Mouse (Mus musculus): ENCODE data around the gene Fbxo36. TPM values are rescaled to one million over a fixed set of nuclear protein-coding genes. Genes with fewer than 3 reads are reported as not detected.
A peak's percentile ranks its signal among the peaks of the same experiment; 100 is the strongest.

Gene Fbxo36
- polyA plus RNA-seq, 1 experiment from 2014 or later: 8.4 TPM

DNA sequence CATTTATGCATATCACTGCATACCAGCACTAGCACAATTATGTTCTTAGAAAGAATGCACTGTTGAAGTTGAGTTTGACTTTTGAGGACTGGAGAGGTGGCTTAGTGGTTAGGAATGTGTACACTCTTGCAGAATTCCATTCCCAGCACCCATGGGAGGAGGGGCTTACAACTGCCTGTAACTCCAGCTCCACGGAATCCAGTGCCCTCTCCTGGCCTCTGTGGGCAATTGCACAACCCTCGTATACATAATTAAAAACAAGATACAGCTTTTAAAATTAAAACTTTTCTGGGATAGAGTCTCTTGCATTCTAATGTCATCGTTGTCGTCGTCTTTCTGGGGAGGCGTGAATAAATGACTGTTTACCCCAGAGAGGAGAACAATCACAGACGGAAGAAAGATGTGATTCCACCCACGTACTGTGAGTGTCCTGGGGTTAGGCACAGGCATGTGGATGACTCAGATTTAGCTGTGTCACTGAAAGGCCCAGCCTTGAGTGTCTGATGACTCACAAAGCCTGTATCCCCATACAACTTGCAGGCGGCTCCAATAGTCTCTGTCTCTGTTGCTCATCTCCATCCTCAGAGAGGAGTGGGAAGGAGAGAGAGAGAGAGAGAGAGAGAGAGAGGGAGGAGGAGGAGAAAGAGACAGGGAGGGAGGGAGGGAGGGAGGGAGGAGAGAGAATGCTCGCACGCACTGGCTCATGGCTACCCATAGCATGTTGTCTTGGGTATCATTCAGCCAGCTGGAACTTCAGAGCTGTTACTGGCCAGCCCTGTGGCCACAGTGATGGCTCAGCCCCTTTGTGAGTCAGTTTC, 41.8 kb downstream of the Fbxo36 start:
- no peaks in the 10 kb centered on the region for H3K9me3 ChIP-seq

DNA sequence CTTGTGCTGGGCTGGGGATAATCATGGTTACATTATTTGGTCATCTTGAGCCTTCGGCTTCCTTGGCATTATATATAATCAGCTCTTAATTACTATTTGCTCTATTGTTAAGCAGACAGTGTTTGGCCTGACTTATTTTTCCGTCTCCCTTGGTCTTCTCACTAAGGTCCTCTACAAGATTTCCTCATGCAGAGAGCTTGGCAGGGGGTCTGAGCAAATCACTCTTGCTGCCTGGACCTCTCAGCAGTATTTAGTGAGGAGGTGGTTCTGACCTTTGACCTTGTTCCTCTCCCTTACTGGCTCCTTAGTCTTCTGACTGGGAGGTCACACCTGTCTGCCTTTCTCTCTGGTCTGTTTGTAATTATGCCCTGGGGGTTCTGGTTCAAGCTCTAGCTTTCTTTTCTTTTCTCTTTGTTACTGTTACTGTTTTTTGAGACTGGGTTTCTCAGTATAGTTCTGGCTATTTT, 42.5 kb downstream of the Fbxo36 start:
- H3K27ac ChIP-seq (replicated peaks): no peak overlapping the region
- WGBS: 40% methylated on average over 2 of the region's 2 CpGs
- no peaks in the 10 kb centered on the region for H3K4me1 ChIP-seq (replicated peaks)
- no peak overlapping the region for H3K9ac ChIP-seq
- ATAC-seq (ENCODE audit: low FRiP score, low read depth): no peak
- no peaks in the 10 kb centered on the region for H3K36me3 ChIP-seq
- no peaks in the 10 kb centered on the region for H3K27me3 ChIP-seq
- H3K4me3 ChIP-seq: no peak overlapping the region
- no peak overlapping the region for H3K4me2 ChIP-seq
- H3K9me3 ChIP-seq: no peaks in the 10 kb centered on the region

More for the DNA sequence above, 41.8 kb downstream of the Fbxo36 start:
- WGBS: 62% methylated on average over 11 of the region's 11 CpGs
- Histone ChIP-seq H3K27me3 (no peaks in the 10 kb centered on the region), H3K4me3 (no peak overlapping the region), H3K9ac (no peak overlapping the region), H3K27ac (replicated peaks) (no peak overlapping the region), H3K4me2 (no peak overlapping the region), H3K36me3 (no peaks in the 10 kb centered on the region), H3K4me1 (replicated peaks) (no peaks in the 10 kb centered on the region)
- no peak for ATAC-seq (ENCODE audit: low FRiP score, low read depth)

DNA sequence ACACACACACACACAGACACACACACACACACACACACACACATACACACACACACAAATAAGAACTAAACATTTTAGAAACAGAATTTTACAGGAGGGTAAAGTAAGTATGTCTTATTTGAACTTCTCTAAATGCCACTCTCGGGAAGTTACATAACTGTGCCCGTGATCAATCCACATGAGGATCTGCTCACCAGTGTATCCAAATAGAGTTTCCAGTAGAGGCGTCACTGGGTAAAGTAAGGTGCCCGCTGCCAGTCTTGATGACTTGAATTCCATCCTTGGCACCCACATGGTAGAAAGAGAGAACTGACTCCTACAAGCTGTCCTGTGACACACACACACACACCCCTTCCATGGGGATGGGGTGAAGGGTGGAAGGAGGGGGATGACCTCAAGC, 43.3 kb downstream of the Fbxo36 start:
- no peaks in the 10 kb centered on the region for H3K27me3 ChIP-seq
- H3K9me3 ChIP-seq: no peaks in the 10 kb centered on the region

DNA sequence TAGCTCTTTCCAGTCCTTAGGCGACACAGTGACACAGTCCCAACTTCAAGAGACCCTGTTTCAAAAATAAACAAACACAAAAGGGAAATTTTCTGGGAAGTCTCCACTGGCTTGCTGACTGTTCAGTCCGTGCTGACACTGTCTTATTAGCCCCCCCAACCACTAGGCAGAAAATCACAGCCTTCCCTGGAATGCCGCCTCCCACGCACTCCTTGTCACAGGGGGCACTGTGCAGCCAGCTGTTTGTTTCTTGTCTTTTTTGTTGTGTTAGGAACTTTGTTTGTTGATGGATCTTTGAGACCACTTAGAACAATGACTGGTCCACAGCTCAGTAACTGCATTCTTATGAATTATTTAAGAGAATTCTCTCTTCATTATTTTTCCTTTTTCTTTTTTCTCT, 44.2 kb downstream of the Fbxo36 start:
- no peaks in the 10 kb centered on the region for H3K4me1 ChIP-seq (replicated peaks)
- no peak overlapping the region for H3K4me2 ChIP-seq
- H3K9me3 ChIP-seq: no peaks in the 10 kb centered on the region
- ATAC-seq (ENCODE audit: low FRiP score, low read depth): no peak
- 70% methylated on average over 4 of the region's 4 CpGs for WGBS
- no peak overlapping the region for H3K27ac ChIP-seq (replicated peaks)
- no peaks in the 10 kb centered on the region for H3K27me3 ChIP-seq
- no peak overlapping the region for H3K4me3 ChIP-seq
- no peaks in the 10 kb centered on the region for H3K36me3 ChIP-seq
- H3K9ac ChIP-seq: no peak overlapping the region

More for the DNA sequence above, 43.3 kb downstream of the Fbxo36 start:
- 97% methylated on average over 4 of the region's 4 CpGs for WGBS
- Histone ChIP-seq H3K4me3 (no peak overlapping the region), H3K4me2 (no peak overlapping the region), H3K4me1 (replicated peaks) (no peaks in the 10 kb centered on the region), H3K9ac (no peak overlapping the region), H3K27ac (replicated peaks) (no peak overlapping the region), H3K36me3 (no peaks in the 10 kb centered on the region)
- no peak for ATAC-seq (ENCODE audit: low FRiP score, low read depth)

DNA sequence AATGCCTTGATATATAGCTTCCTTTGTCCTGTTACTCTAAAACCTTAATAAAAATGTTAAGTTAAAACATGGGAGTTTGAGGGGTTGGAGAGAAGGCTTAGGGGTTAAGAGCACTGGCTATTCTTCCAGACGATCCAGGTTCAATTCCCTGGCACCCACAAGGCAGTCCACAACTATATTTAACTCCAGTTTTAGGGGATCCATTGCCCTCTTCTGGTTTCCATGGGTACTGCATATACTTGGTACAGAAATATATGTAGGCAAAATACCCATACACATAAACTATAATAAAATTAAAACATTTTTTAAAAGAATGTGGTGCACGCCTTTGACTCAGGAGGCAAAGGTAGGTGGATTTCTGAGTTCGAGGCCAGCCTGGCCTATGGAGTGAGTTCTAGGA, 45.5 kb downstream of the Fbxo36 start:
- WGBS: 81% methylated on average over 3 of the region's 3 CpGs

DNA sequence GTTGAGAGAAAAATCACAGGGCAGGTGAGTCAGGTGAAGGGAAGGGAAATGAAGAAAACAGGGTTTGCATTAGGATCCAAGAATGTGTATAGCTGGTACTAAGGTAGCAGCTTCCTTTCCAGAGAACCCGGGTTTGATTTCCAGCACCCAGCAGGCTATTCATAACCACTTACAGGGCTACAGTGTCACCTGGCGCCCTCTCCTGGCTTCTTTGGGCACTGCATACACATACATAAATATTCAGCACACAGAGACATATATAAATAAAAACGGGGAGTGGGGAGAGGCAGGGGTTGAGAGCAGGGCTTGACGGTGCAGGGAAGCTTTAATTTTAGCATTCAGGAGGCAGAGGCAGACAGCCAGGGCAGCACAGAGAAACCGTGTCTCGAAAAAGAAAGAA, 46.3 kb downstream of the Fbxo36 start:
- no peak for ATAC-seq (ENCODE audit: low FRiP score, low read depth)
- peaks cover 8% of the 10 kb centered on the region for H3K4me1 ChIP-seq (replicated peaks)
- no peaks in the 10 kb centered on the region for H3K9me3 ChIP-seq
- H3K4me3 ChIP-seq: no peak overlapping the region
- no peak overlapping the region for H3K27ac ChIP-seq (replicated peaks)
- WGBS: 89% methylated on average over 6 of the region's 6 CpGs
- H3K36me3 ChIP-seq: no peaks in the 10 kb centered on the region
- H3K27me3 ChIP-seq: no peaks in the 10 kb centered on the region
- no peak overlapping the region for H3K4me2 ChIP-seq
- no peak overlapping the region for H3K9ac ChIP-seq

More for the DNA sequence above, 45.5 kb downstream of the Fbxo36 start:
- Histone ChIP-seq H3K9me3 (no peaks in the 10 kb centered on the region), H3K27me3 (no peaks in the 10 kb centered on the region), H3K27ac (replicated peaks) (no peak overlapping the region), H3K4me3 (no peak overlapping the region), H3K4me2 (no peak overlapping the region), H3K36me3 (no peaks in the 10 kb centered on the region), H3K9ac (no peak overlapping the region), H3K4me1 (replicated peaks) (peaks cover 6% of the 10 kb centered on the region)
- no peak for ATAC-seq (ENCODE audit: low FRiP score, low read depth)

DNA sequence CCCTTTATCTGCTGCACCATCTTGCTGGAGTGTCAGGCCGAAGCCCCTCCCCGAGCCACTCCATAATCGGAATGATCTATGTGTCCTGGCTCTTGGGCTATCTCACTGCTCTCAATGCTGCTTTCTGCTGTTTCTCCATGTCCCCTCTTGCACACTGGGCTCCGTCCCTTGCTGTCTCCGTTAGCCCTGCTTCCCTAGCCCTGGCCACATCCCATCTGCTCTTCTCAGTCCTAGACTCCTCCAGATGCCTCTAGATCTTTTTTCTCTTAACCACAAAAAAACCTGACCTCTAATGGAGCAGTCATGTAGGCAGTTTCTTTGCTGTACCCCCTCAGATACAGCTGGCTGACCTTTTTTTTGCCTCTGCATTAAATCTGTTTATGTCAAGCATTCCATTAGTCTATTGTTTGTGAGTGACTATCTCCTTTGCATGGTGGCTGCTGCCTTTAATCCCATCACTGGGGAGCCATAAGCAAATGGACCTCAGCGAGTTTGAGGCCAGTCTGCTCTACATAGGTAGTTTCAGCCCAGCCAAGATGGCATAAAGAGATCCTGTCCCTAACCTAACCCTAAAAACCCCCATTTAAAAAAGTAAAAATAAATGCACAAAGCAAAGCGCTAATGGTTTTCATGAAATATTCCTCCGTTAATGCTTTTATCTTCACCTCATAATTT, 49.8 kb downstream of the Fbxo36 start:
- Histone ChIP-seq H3K27me3 (no peaks in the 10 kb centered on the region), H3K4me2 (peak overlapping the region; percentile 26), H3K9me3 (no peaks in the 10 kb centered on the region), H3K36me3 (no peaks in the 10 kb centered on the region), H3K4me3 (no peak overlapping the region), H3K9ac (no peak overlapping the region), H3K4me1 (replicated peaks) (peaks cover 8% of the 10 kb centered on the region), H3K27ac (replicated peaks) (no peak overlapping the region)
- ATAC-seq (ENCODE audit: low FRiP score, low read depth): peak; percentile 49; the same call in 1 of the 2 replicates
- WGBS: 45% methylated on average over 8 of the region's 8 CpGs

DNA sequence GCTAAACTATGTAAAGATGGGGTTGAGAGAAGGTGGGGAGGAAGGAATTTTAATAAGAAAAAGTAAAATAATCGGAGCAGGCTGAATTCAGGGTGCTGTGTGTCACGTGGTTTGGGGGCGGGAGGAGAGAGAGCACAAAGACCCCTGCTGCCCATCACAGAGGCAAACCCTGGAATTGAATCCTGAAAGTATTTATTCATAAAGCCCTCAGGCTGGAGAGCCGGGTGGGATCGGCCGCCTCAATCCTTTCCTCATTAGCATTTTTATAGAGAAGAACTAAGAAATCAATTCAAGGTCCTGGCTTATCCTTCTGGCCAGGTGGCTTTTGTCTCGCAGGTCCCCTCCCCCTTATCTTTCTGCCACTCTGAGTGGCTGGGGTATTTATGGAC, 50.4 kb downstream of the Fbxo36 start:
- peak; percentile 74; the same call in 1 of the 2 replicates for ATAC-seq (ENCODE audit: low FRiP score, low read depth)
- peaks cover 8% of the 10 kb centered on the region for H3K4me1 ChIP-seq (replicated peaks)
- H3K4me2 ChIP-seq: peak overlapping the region; percentile 26
- no peak overlapping the region for H3K4me3 ChIP-seq
- H3K36me3 ChIP-seq: no peaks in the 10 kb centered on the region
- no peaks in the 10 kb centered on the region for H3K9me3 ChIP-seq
- 15% methylated on average over 7 of the region's 7 CpGs for WGBS
- peak overlapping the region; percentile 52 for H3K27ac ChIP-seq (replicated peaks)
- H3K9ac ChIP-seq: no peak overlapping the region
- no peaks in the 10 kb centered on the region for H3K27me3 ChIP-seq

DNA sequence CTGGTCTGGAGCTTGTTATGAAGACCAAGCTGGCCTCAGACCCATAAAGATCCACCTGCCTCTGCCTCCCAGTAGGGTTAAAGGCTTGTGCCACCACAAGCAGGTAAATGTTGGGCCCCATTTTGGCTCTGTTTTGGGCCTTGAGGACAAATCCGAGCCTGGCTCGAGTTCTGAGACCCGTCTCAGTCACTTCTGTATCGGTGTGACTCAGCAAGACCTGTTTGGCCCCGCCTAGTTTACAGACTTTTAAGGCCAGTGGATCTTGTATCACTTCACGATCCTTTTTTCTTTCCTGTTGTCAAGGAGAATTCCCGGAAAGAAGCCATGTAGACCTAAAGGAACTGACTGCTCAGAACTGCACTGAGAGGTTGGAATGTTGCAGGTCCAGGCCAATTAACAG, 50.9 kb downstream of the Fbxo36 start:
- Histone ChIP-seq H3K27ac (replicated peaks) (peak overlapping the region; percentile 52), H3K4me3 (no peak overlapping the region)
- ATAC-seq (ENCODE audit: low FRiP score, low read depth): no peak

DNA sequence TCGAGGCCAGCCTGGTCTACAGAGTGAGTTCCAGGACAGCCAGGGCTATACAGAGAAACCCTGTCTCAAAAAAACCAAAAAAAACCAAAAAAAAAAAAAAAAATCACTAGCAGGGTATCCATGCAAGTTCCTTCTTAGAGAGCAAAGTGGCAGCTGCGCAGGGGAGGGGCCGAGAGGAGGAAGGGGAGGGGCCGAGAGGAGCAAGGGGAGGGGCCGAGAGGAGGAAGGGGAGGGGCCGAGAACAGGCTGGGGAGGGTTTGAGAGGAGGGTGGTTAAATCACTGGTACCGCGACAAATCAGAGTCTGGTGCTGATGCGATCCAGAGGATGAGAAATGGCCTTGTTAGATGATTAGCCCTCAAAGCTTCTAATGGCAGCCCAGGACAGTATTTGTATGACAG, 52.1 kb downstream of the Fbxo36 start:
- H3K27ac ChIP-seq (replicated peaks): no peak overlapping the region
- H3K4me1 ChIP-seq (replicated peaks): peaks cover 8% of the 10 kb centered on the region
- WGBS: 92% methylated on average over 9 of the region's 9 CpGs
- no peak overlapping the region for H3K9ac ChIP-seq
- no peak for ATAC-seq (ENCODE audit: low FRiP score, low read depth)
- H3K36me3 ChIP-seq: no peaks in the 10 kb centered on the region
- H3K9me3 ChIP-seq: no peaks in the 10 kb centered on the region
- no peaks in the 10 kb centered on the region for H3K27me3 ChIP-seq
- H3K4me3 ChIP-seq: no peak overlapping the region
- no peak overlapping the region for H3K4me2 ChIP-seq

More for the DNA sequence above, 50.9 kb downstream of the Fbxo36 start:
- no peaks in the 10 kb centered on the region for H3K27me3 ChIP-seq
- no peak overlapping the region for H3K9ac ChIP-seq
- H3K9me3 ChIP-seq: no peaks in the 10 kb centered on the region
- no peaks in the 10 kb centered on the region for H3K36me3 ChIP-seq
- peaks cover 8% of the 10 kb centered on the region for H3K4me1 ChIP-seq (replicated peaks)
- WGBS: 79% methylated on average over 7 of the region's 7 CpGs
- H3K4me2 ChIP-seq: no peak overlapping the region

DNA sequence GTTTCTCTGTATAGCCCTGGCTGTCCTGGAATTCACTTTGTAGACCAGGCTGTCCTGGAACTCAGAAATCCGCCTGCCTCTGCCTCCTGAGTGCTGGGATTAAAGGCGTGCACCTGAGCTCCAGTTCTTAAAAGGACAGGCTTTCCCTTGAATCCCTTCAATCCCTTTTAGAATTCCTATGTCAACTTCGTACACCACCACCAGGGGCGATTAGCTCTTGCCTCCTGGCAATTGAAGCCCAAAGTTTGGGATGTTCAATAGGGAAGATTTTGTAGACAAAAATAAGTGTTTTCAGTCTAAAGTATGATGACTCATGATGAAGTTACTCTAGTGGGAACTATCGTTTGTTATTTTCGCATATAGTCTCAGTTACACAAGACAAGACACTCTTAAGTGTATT, 57.7 kb downstream of the Fbxo36 start:
- no peaks in the 10 kb centered on the region for H3K27me3 ChIP-seq
- H3K9ac ChIP-seq: no peak overlapping the region
- 88% methylated on average over 6 of the region's 6 CpGs for WGBS
- H3K27ac ChIP-seq (replicated peaks): no peak overlapping the region
- no peak overlapping the region for H3K4me3 ChIP-seq
- no peak overlapping the region for H3K4me2 ChIP-seq
- H3K9me3 ChIP-seq: no peaks in the 10 kb centered on the region
- H3K4me1 ChIP-seq (replicated peaks): no peaks in the 10 kb centered on the region
- ATAC-seq (ENCODE audit: low FRiP score, low read depth): no peak
- no peaks in the 10 kb centered on the region for H3K36me3 ChIP-seq

DNA sequence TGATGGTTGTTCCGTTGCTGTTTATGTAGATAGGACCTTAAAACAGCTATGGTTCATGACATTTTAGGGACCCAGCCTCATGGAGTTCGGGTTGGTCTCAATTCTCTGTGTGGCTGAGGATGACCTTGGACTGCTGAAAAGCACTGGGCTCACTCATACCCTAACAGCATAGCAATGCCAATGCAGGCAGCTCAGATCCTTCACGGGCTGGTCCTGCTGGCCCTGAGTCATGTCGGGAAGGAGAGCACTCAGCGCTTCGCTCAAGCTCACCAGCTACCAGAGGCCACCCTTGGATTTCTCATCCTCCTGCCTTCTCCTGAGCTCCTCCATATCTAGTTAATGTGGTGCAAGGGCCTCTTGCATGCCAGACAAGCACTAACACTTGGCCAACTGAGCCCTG, 59.5 kb downstream of the Fbxo36 start:
- H3K4me2 ChIP-seq: no peak overlapping the region
- H3K27me3 ChIP-seq: no peaks in the 10 kb centered on the region
- no peak overlapping the region for H3K9ac ChIP-seq
- H3K27ac ChIP-seq (replicated peaks): no peak overlapping the region
- ATAC-seq (ENCODE audit: low FRiP score, low read depth): no peak
- 97% methylated on average over 6 of the region's 6 CpGs for WGBS
- H3K36me3 ChIP-seq: no peaks in the 10 kb centered on the region
- no peak overlapping the region for H3K4me3 ChIP-seq
- no peaks in the 10 kb centered on the region for H3K9me3 ChIP-seq
- no peaks in the 10 kb centered on the region for H3K4me1 ChIP-seq (replicated peaks)
